Mouse (Mus musculus): ENCODE measurements around the gene Ndufa13.

DNA sequence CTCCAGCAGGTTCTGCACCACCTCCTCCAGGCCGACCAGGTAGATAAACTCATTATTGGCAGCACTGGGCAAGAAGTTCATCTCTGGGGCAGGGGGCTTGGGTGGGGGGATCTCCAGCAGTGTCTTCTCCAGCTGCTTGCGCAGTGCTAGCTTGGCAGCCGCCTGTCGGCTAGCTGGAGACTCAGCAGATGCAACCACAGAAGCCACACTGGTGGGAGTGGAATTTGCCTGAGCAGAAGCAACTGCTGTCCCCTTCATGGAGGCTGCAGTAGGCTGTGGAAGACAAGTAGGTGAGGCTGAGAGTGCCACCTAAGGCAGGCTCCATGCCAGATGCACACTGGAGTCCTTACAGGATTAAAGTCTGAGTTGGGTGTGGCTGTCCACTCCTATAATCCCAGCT, 12.2 kb upstream of the Ndufa13 start:
- TF ChIP-seq GATA1 (IDR thresholded peaks at IDR 0.05; ENCODE audit: borderline replicate concordance, low read length) (no peak), FLI1 (IDR thresholded peaks at IDR 0.05; ENCODE audit: low read length) (no peak)

All from megakaryocyte, embryonic 14.5 days (primary cell).